Comparison of ENCODE assay signal across 20 mouse cellular contexts in the genomic region with DNA sequence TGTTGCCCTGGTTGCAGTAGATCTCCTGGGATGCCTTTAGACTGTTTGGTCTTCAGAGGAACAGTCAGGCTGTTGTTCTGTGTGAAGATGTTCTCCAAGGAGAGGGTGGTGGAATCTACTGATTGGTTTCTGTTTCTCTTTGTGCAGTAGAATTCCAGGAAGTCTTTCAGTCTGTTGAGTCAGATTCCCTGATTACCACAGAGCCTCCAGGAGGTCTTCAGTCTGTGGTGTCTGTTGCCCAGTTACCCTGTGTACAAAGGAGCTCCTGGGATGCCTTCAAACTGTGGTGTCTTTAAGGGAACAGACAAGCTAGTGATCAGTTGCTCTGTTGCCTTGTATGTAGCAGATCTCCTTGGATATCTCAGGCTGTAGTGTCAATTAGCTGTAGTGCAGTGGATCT.
DNase-seq lines count a peak whose midpoint lies in the region; ATAC-seq and TF ChIP-seq lines count a peak whose summit lies in the region.
"Had no signal": no experiment of that assay in that cellular context is flagged by ENCODE, and none has a peak within 500 bp of the region (broad histone marks: within the 10 kb centered on the region; RNA-seq: fewer than 3 reads in every experiment).

No protein-coding gene starts in this region.

- no peak for ATAC-seq in megakaryocyte-erythroid progenitor cell, adult 5-6 weeks (replicated peaks; ENCODE audit: low FRiP score, low TSS enrichment, poor library complexity, severe bottlenecking)
- ATAC-seq: activated CD4-positive, CD25-positive, alpha-beta regulatory T cell, adult 4 months; CD4-positive, CD25-positive, alpha-beta regulatory T cell, adult 4 months; Patski had no signal

- H3K36me3 ChIP-seq in myocyte (ENCODE audit: control insufficient read depth, insufficient read depth) = no peaks in the 10 kb centered on the region
- H3K36me3 ChIP-seq: G1E had no signal

- H3K4me2 ChIP-seq in myocyte (ENCODE audit: low read depth) = peak overlapping the region; percentile 49

- no peaks in the 10 kb centered on the region for H3K27me3 ChIP-seq in myocyte (ENCODE audit: control insufficient read depth, insufficient read depth, insufficient read length)
- H3K27me3 ChIP-seq: CH12.LX, Patski had no signal

- no peak overlapping the region for H3K4me3 ChIP-seq in myocyte

- H3ac ChIP-seq in myocyte (ENCODE audit: control insufficient read depth, insufficient read length) = no peak overlapping the region

- DNase-seq in Muller cell, postnatal 12 days (ENCODE audit: inconsistent ontology term) = peak; percentile 76
- no peak for DNase-seq in retina, postnatal 1 day
- DNase-seq: adrenal gland, adult 2 months; adrenal gland, adult 8-10 months; adrenal gland, postnatal 10 days; adrenal gland, postnatal 14 days; adrenal gland, postnatal 25 days; adrenal gland, postnatal 36 days; B cell, adult 2 months; cerebellum, adult 11 months; cerebellum, adult 11-12 months; cerebellum, adult 18-20 months; cerebellum, adult 2 months had no signal

- no peak for TF ChIP-seq POLR2A in myocyte (IDR thresholded peaks at IDR 0.05; ENCODE audit: insufficient read length, low read depth)

- H3K79me2 ChIP-seq in myocyte (ENCODE audit: control insufficient read depth, insufficient read depth) = no peaks in the 10 kb centered on the region

TF ChIP-seq in myocyte, 11 proteins besides CTCF, POLR2A, EP300 and RAD21:
- peak; percentile 78 for TF ChIP-seq CEBPB (IDR thresholded peaks at IDR 0.05; ENCODE audit: insufficient read depth, poor library complexity, severe bottlenecking)
- TF ChIP-seq TCF3 (IDR thresholded peaks at IDR 0.05; ENCODE audit: insufficient read length, low read depth) = no peak
- no peak for TF ChIP-seq TCF12 (IDR thresholded peaks at IDR 0.05; ENCODE audit: insufficient read depth, poor library complexity, severe bottlenecking)
